Mouse (Mus musculus) heart, embryonic 11.5 days (tissue): ENCODE measurements around the gene Eif1ax. TPM values are rescaled to one million over a fixed set of nuclear protein-coding genes. Genes with fewer than 3 reads are reported as not detected.
A peak's percentile ranks its signal among the peaks of the same experiment; 100 is the strongest.
"Not testable (repeated sequence)": the region's sequence is repeated elsewhere in the genome, so short reads cannot be mapped to it uniquely, and the experiment has no call there.

Experiments used
- ATAC-seq: fragments of 200-750 bp; cut with Nextera tagmentation; replicated peaks from 2 replicates; pipeline ENCODE4 v1.8.0; 2017; ENCODE audit warnings: moderate library complexity; ENCODE audit not compliant: insufficient number of reproducible peaks, low FRiP score, low TSS enrichment
- H3K27ac ChIP-seq: fragments of 300-500 bp; sonication (generic); 2 replicates; pipeline ENCODE4 v1.5.1; 2014; ENCODE audit warnings: mild to moderate bottlenecking, low read depth, low read length
- H3K27me3 ChIP-seq: fragments of 300-500 bp; sonication (generic); 2 replicates; pipeline ENCODE4 v1.6.1; 2014; ENCODE audit warnings: mild to moderate bottlenecking, low read length, mixed read lengths; ENCODE audit not compliant: control insufficient read depth, insufficient read depth
- H3K36me3 ChIP-seq: fragments of 300-500 bp; sonication (generic); 2 replicates; pipeline ENCODE4 v1.6.1; 2014; ENCODE audit warnings: mild to moderate bottlenecking, low read length, moderate library complexity, mixed read lengths; ENCODE audit not compliant: control insufficient read depth, insufficient read depth
- H3K4me1 ChIP-seq: fragments of 300-500 bp; sonication (generic); 2 replicates; pipeline ENCODE4 v1.6.1; 2014; ENCODE audit warnings: low read length; ENCODE audit not compliant: control insufficient read depth, insufficient read depth
- H3K4me2 ChIP-seq: fragments of 300-500 bp; sonication (generic); 2 replicates; pipeline ENCODE4 v1.6.1; 2014; ENCODE audit warnings: mild to moderate bottlenecking, moderate library complexity
- H3K4me3 ChIP-seq: fragments of 300-500 bp; sonication (generic); 2 replicates; pipeline ENCODE4 v1.5.1; 2014; ENCODE audit warnings: low read depth, low read length
- H3K9ac ChIP-seq: fragments of 300-500 bp; sonication (generic); 2 replicates; pipeline ENCODE4 v1.6.1; 2014; ENCODE audit warnings: mild to moderate bottlenecking, low read depth, low read length, moderate library complexity
- H3K9me3 ChIP-seq: fragments of 300-500 bp; sonication (generic); replicated peaks from 2 replicates; pipeline ENCODE4 v1.6.1; 2016; ENCODE audit warnings: low read length; ENCODE audit not compliant: control insufficient read depth
- WGBS: fragments of 180-500 bp; shearing (Covaris S2); extraction: QIAGEN DNeasy Blood & Tissue Kit; methylation state at CpG from one replicate; pipeline ENCODE4 v1.1.7; 2014; ENCODE audit not compliant: insufficient replicate concordance; 5-methylcytosine and 5-hydroxymethylcytosine counted together
- polyA plus RNA-seq: library from polyadenylated mRNA; unstranded; fragments of >200 nt; fragmentation: Nextera tagmentation; extraction: Ambion mirVana; gene quantifications from 2 replicates; pipeline ENCODE4 v1.2.1, GENCODE M21; 2014

Eif1ax gene
- polyA plus RNA-seq, 1 experiment from 2014 or later = 108 TPM

GRCm38 (mm10) chrX:159414130-159414828 lies 42.3 kb downstream of the Eif1ax start, which contains the start of gene Map7d2:
Map7d2 (plus strand) TSS chrX:159414572.
- 17% methylated on average over 55 of the region's 83 CpGs for WGBS
- Histone ChIP-seq H3K9me3 (no peaks in the 10 kb centered on the region), H3K27me3 (peaks cover 28% of the 10 kb centered on the region), H3K36me3 (no peaks in the 10 kb centered on the region), H3K4me3 (peak within 1 kb of the TSS; percentile 54), H3K4me1 (no peaks in the 10 kb centered on the region), H3K9ac (0 out of 2 replicates have a peak within 1 kb of the TSS, but pooled peaks have one; percentile 28), H3K27ac (no peak within 1 kb of the TSS), H3K4me2 (peak within 1 kb of the TSS; percentile 89)
- peak; percentile 59; the same call in 1 of the 2 replicates for ATAC-seq

DNA sequence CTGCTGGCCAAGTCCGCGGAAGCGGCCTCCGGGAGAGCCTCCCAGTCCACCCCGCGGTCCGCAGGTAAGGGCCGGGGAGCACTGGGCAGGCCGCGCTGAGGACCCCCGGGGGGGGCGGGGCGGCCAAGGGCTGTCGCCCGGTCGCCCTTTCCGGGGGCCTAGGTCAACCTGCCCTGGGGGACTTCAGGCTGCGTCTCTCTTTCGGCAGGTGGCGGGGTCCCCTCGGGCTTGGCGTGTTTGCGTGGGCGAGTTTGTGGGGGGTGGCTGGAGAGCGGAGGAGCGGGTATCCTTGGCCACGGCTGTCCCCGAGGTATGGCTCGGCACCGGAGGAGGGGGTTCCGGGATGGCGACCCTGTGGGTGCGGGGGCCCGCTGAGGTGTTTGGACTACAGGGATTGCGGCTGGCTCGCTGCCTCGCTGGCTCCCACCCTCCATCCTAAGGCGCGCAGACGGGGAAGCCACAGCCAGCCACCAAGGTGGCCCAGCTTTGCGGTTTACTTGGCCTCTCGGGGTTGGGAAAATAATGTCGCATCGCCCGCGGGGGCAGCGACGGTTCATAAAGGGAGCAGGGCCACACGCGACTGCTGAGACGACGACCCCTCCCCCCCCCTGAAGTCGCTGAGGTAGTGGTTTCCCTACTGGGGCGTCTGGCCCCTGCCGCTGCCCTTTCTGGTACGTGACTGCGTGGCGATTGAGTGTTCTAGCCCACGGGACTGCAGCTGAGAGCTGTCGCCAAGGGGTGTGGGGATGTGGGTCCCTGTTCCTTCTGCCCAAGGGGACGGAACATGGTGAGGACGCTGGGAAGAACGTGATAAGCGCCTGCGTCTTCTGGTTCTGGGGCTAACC lies 43.1 kb downstream of the Eif1ax start:
- WGBS = 10% methylated on average over 46 of the region's 65 CpGs
- H3K9ac ChIP-seq = no peak overlapping the region
- peak overlapping the region; percentile 54 for H3K4me3 ChIP-seq
- no peaks in the 10 kb centered on the region for H3K36me3 ChIP-seq
- peak overlapping the region; percentile 89 for H3K4me2 ChIP-seq
- ATAC-seq = peak; percentile 39; the same call in 1 of the 2 replicates
- no peak overlapping the region for H3K27ac ChIP-seq
- no peaks in the 10 kb centered on the region for H3K4me1 ChIP-seq
- H3K9me3 ChIP-seq = no peaks in the 10 kb centered on the region
- H3K27me3 ChIP-seq = peaks cover 28% of the 10 kb centered on the region

DNA sequence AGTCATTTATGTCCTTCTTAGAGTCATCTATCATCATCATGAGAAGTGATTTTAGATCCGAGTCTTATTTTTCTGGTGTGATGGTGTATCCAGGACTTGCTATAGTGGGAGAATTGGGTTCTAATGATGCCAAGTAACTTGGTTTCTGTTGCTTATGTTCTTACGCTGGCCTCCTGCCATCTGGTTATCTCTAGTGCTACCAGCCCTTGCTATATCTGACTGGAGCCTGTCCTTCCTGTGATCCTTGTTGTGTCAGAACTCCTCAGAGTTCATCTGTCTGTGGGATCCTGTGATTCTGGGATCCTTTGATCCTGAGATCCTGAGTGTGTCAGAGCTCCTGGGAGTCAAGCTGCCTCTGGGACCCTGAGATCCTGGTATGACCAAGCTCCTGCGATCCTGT lies 58.5 kb downstream of the Eif1ax start:
- not testable (repeated sequence) for H3K4me2 ChIP-seq, H3K9ac ChIP-seq, H3K36me3 ChIP-seq, H3K27ac ChIP-seq, ATAC-seq, H3K4me1 ChIP-seq, H3K27me3 ChIP-seq, H3K9me3 ChIP-seq, H3K4me3 ChIP-seq
- 85% methylated on average over 3 of the region's 3 CpGs for WGBS

Other genes starting within 250 kb of the Eif1ax start
- 5.4 and 7.6 TPM in 2 replicates for gene Rps6ka3, start 161.9 kb upstream of the Eif1ax start, polyA plus RNA-seq
- 0.40 and 1.2 TPM in 2 replicates for gene Map7d2, start 42.4 kb downstream of the Eif1ax start, polyA plus RNA-seq
- gene Bclaf3, start 154.5 kb downstream of the Eif1ax start, polyA plus RNA-seq = 13.9 and 16.9 TPM in 2 replicates